Mouse (Mus musculus): Measurements from ENCODE around the gene S100a7a. TPM values are rescaled to one million over a fixed set of nuclear protein-coding genes. Genes with fewer than 3 reads are reported as not detected.

Gene S100a7a
- polyA plus RNA-seq, 2 experiments: 0.43 to 0.98 TPM

GRCm38 (mm10) chr3:90652878-90653508 lies 824 bp upstream of the S100a7a start:
- Histone ChIP-seq H3K4me3 (replicated peaks; ENCODE audit: low read length) (no peak overlapping the region), H3K36me3 (ENCODE audit: control insufficient read depth, insufficient read depth, low read length) (no peaks in the 10 kb centered on the region), H3K9me3 (ENCODE audit: control insufficient read depth, low read length) (no peaks in the 10 kb centered on the region), H3K4me2 (replicated peaks; ENCODE audit: low read depth, low read length, severe bottlenecking) (no peak overlapping the region), H3K27ac (replicated peaks; ENCODE audit: low read depth, low read length) (no peak overlapping the region), H3K4me1 (ENCODE audit: control insufficient read depth, insufficient read depth, low read length) (no peaks in the 10 kb centered on the region), H3K9ac (ENCODE audit: low read depth, low read length, severe bottlenecking) (no peak overlapping the region), H3K27me3 (ENCODE audit: control insufficient read depth, insufficient read depth, low read length) (no peaks in the 10 kb centered on the region)
- ATAC-seq (ENCODE audit: low FRiP score, low read depth): peak; percentile 78; the same call in 1 of the 2 replicates
- no peak for TF ChIP-seq POLR2A (IDR thresholded peaks at IDR 0.05; ENCODE audit: borderline replicate concordance, extremely low read depth, insufficient read depth, insufficient read length)
- 36% methylated on average over 5 of the region's 5 CpGs for WGBS
- DNase-seq (ENCODE audit: low spot score): peak; percentile 91

GRCm38 (mm10) chr3:90657405-90657804 lies 3.6 kb downstream of the S100a7a start:
- Histone ChIP-seq H3K36me3 (ENCODE audit: control insufficient read depth, insufficient read depth, low read length) (no peaks in the 10 kb centered on the region), H3K9ac (ENCODE audit: low read depth, low read length, severe bottlenecking) (no peak overlapping the region), H3K27me3 (ENCODE audit: control insufficient read depth, insufficient read depth, low read length) (no peaks in the 10 kb centered on the region), H3K9me3 (ENCODE audit: control insufficient read depth, low read length) (no peaks in the 10 kb centered on the region), H3K4me2 (replicated peaks; ENCODE audit: low read depth, low read length, severe bottlenecking) (no peak overlapping the region), H3K4me3 (replicated peaks; ENCODE audit: low read length) (no peak overlapping the region), H3K27ac (replicated peaks; ENCODE audit: low read depth, low read length) (no peak overlapping the region), H3K4me1 (ENCODE audit: control insufficient read depth, insufficient read depth, low read length) (no peaks in the 10 kb centered on the region)
- no peak for TF ChIP-seq POLR2A (IDR thresholded peaks at IDR 0.05; ENCODE audit: borderline replicate concordance, extremely low read depth, insufficient read depth, insufficient read length)
- 73% methylated on average over 4 of the region's 4 CpGs for WGBS
- no peak for ATAC-seq (ENCODE audit: low FRiP score, low read depth)
- DNase-seq (ENCODE audit: low spot score): no peak

- no peak for TF ChIP-seq POLR2A (IDR thresholded peaks at IDR 0.05; ENCODE audit: borderline replicate concordance, extremely low read depth, insufficient read depth, insufficient read length)
- Histone ChIP-seq H3K9ac (ENCODE audit: low read depth, low read length, severe bottlenecking) (no peak overlapping the region), H3K4me1 (ENCODE audit: control insufficient read depth, insufficient read depth, low read length) (no peaks in the 10 kb centered on the region), H3K27me3 (ENCODE audit: control insufficient read depth, insufficient read depth, low read length) (no peaks in the 10 kb centered on the region), H3K36me3 (ENCODE audit: control insufficient read depth, insufficient read depth, low read length) (no peaks in the 10 kb centered on the region), H3K4me3 (replicated peaks; ENCODE audit: low read length) (no peak overlapping the region), H3K4me2 (replicated peaks; ENCODE audit: low read depth, low read length, severe bottlenecking) (no peak overlapping the region), H3K9me3 (ENCODE audit: control insufficient read depth, low read length) (no peaks in the 10 kb centered on the region), H3K27ac (replicated peaks; ENCODE audit: low read depth, low read length) (no peak overlapping the region)
- ATAC-seq (ENCODE audit: low FRiP score, low read depth) (no peak), DNase-seq (ENCODE audit: low spot score) (no peak)
Measured at GRCm38 (mm10) chr3:90659364-90660044, 5.7 kb downstream of the S100a7a start.

GRCm38 (mm10) chr3:90664219-90664618 lies 10.4 kb downstream of the S100a7a start:
- Histone ChIP-seq H3K27me3 (ENCODE audit: control insufficient read depth, insufficient read depth, low read length) (no peaks in the 10 kb centered on the region), H3K9me3 (ENCODE audit: control insufficient read depth, low read length) (no peaks in the 10 kb centered on the region), H3K4me1 (ENCODE audit: control insufficient read depth, insufficient read depth, low read length) (no peaks in the 10 kb centered on the region), H3K4me3 (replicated peaks; ENCODE audit: low read length) (no peak overlapping the region), H3K36me3 (ENCODE audit: control insufficient read depth, insufficient read depth, low read length) (no peaks in the 10 kb centered on the region), H3K27ac (replicated peaks; ENCODE audit: low read depth, low read length) (no peak overlapping the region), H3K9ac (ENCODE audit: low read depth, low read length, severe bottlenecking) (no peak overlapping the region), H3K4me2 (replicated peaks; ENCODE audit: low read depth, low read length, severe bottlenecking) (no peak overlapping the region)
- WGBS: 88% methylated on average over 2 of the region's 2 CpGs
- ATAC-seq (ENCODE audit: low FRiP score, low read depth) (no peak), DNase-seq (ENCODE audit: low spot score) (peak; percentile 51)
- TF ChIP-seq POLR2A (IDR thresholded peaks at IDR 0.05; ENCODE audit: borderline replicate concordance, extremely low read depth, insufficient read depth, insufficient read length): no peak

GRCm38 (mm10) chr3:90668846-90669245 lies 15.0 kb downstream of the S100a7a start, which contains the start of gene S100a8:
Gene S100a8 (plus strand): TSS chr3:90668978.
- H3K4me1 ChIP-seq (ENCODE audit: control insufficient read depth, insufficient read depth, low read length): no peaks in the 10 kb centered on the region
- ATAC-seq (ENCODE audit: low FRiP score, low read depth): no peak
- TF ChIP-seq POLR2A (IDR thresholded peaks at IDR 0.05; ENCODE audit: borderline replicate concordance, extremely low read depth, insufficient read depth, insufficient read length): no peak
- no peak within 1 kb of the TSS for H3K27ac ChIP-seq (replicated peaks; ENCODE audit: low read depth, low read length)
- H3K36me3 ChIP-seq (ENCODE audit: control insufficient read depth, insufficient read depth, low read length): no peaks in the 10 kb centered on the region
- 39% methylated on average over 8 of the region's 8 CpGs for WGBS
- H3K9ac ChIP-seq (ENCODE audit: low read depth, low read length, severe bottlenecking): no peak within 1 kb of the TSS
- H3K9me3 ChIP-seq (ENCODE audit: control insufficient read depth, low read length): no peaks in the 10 kb centered on the region
- no peaks in the 10 kb centered on the region for H3K27me3 ChIP-seq (ENCODE audit: control insufficient read depth, insufficient read depth, low read length)
- H3K4me3 ChIP-seq (replicated peaks; ENCODE audit: low read length): no peak within 1 kb of the TSS
- no peak within 1 kb of the TSS for H3K4me2 ChIP-seq (replicated peaks; ENCODE audit: low read depth, low read length, severe bottlenecking)
- DNase-seq (ENCODE audit: low spot score): no peak

Data from limb, embryonic 14.5 days (tissue).